Mouse (Mus musculus) erythroblast, adult 5-6 weeks (primary cell): ENCODE results near the gene Arid2. TPM values are rescaled to one million over a fixed set of nuclear protein-coding genes. Genes with fewer than 3 reads are reported as not detected.
"Not testable (repeated sequence)": the region's sequence is repeated elsewhere in the genome, so short reads cannot be mapped to it uniquely, and the experiment has no call there.

Experiments used
- ATAC-seq: replicated peaks from 2 replicates; pipeline ENCODE4 v1.8.0; 2016; ENCODE audit warnings: moderate number of reproducible peaks, mild to moderate bottlenecking, moderate TSS enrichment, inconsistent platforms; ENCODE audit not compliant: poor library complexity, low FRiP score, severe bottlenecking
- total RNA-seq, 2 experiments: library from RNA; stranded (forward) in 1 of 2; stranded (reverse) in 1 of 2; fragments of 150-400 nt in 1 of 2; fragments of 200-764, 138-1000 nt in 1 of 2; gene quantifications; 2 replicates each; pipeline versions ENCODE4 v1.2.3 to v1.2.4; 2015 to 2017; ENCODE audit warnings: low replicate concordance in 2 of 2

Gene Arid2
- total RNA-seq, 2 experiments from 2014 or later: 35.7 to 39.0 TPM

DNA sequence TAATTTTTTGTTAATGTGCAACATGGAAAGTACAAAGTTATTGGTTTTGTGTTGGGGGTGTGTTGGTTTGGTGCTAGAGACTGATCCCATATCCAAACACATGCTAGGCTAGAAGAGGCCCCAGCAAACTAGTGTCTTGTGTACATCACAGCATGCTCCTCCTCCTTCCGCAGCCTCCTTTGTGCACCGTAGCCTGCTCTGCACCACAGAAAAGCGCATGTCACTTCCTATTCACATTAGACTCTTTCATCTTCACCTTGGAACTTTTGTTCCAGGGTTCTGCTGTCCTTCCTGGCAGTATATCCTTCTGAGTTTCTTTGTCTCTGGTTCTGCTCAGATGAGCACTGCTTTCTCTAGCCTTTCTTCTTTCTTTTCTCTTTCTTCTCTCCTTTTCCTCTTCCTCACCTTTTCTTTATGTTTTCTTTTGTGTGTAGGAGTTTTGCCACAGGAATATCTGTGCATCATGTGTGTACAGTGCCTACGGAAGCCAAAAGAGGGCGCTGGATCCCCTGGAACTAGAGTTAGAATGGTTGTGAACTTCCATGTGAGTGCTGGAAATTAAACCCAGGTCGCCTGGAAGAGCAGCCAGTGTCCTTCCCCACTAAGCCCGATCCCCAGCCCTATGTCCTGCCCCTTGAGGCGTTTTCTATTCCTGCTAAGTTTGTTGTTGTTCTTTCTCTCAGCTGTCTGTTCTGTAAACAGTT is 109.5 kb downstream of the Arid2 start:
- no peak for ATAC-seq

DNA sequence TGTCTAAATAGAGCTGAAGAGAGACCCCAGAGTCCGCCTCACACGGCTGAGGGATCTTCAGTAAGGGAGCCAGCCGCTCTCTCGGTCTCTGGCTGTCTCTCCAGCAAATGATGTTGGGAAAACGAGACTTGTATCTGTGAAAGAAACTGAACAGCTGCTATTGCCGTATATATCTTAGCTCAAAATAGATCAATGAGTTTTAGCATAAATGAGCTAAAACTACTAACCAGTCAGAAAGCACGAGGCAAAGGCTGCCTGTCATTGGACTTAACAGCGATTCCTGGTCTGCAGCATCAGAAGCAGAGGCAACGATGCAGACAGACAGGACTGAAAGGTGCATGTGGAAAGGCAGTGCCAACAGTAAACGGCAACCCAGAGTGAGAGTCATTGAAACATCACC is 111.0 kb downstream of the Arid2 start:
- no peak for ATAC-seq

DNA sequence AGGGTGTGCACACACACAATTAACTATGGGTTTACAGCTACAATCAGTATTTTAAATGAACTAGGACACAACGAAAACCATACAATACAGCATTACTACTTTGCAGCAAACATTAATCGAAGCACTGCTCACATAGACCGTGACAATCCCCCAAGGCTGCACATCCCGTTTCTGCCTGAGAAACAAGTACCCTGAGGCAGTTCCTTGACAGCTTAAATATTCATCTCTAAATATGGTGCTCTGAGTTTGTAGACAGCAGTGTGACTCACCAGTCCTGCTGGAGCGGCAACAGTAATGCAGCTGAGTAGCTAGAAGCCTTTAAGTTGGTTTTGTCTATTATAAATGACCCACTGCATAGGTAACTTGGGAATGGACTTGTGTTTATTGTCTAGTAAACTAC is 118.2 kb downstream of the Arid2 start:
- no peak for ATAC-seq

DNA sequence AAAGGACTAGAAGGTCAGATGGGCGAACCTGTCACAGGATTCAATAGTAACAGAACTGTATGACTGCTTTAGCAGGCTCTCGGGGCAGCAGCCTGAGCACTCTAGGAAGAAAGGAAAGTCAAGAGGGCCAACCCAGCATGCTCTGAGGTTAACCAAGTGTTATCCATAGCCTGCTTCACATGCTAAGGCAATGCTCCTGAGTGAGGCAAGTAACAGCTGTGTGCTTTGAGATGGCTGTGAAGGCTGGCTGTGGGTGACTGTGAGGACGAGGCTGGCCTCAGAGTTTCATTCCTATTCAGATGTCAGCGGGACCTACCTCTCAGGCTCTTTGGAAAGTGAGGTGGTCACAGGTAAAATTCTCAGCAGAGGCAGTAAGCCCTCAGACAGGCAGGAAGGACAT is 118.9 kb downstream of the Arid2 start:
- ATAC-seq: no peak

DNA sequence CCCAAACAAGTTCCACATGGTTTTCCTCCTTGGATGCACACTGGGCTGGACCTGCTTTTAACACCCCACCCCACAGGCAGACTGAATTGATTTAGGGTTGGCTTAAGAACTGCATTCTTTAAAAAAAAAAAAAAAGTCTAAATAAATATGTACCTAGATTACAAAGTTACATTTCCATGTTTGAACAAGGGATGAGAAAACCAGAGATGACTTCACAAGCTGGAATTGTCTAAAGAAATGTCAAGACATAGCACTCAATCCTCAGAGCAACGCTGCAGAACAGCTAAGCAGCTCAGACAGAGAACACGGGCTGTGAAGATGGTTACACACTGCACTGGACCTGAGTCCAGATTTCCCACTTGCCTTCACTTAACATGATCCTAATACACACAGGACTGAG is 119.8 kb downstream of the Arid2 start:
- ATAC-seq: no peak

DNA sequence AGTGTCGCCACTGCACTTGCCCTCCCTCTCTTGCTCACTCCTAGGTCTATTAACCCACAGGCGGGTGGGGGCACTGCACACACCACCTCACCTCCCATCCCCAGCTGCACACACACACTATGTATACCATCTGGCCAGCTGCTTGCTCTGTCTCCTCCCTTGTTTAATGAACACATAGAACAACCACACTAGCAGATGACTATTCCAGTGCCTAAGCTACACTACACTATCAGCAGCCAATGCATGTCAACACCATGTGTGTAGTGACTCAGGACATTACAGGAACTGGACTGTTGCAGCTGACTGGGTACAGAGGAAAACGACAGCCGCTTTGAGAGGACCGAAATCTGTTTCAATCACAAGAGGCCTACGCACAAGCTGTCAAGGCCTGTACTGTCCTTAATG is 121.4 kb downstream of the Arid2 start:
- ATAC-seq: no peak

DNA sequence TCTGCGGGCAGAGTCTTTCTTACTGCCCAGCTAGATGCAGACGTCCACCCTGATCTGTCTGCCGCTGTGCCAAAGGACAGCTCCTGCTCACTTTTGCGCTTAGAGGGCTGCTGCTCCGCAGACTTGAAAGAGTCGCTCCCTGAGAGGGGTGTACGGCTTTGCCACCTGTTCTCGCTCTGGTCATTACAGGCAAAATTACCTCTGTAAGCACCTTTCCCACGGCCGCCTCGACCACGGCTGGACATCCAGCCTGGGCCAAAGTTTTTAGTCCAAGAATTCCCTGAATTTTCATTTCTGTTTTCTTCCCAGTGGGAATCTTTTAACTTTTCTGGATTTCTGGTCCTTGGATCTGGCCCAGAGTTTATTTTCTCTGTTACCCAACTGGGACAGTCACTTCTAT is 130.8 kb downstream of the Arid2 start:
- ATAC-seq: no peak

DNA sequence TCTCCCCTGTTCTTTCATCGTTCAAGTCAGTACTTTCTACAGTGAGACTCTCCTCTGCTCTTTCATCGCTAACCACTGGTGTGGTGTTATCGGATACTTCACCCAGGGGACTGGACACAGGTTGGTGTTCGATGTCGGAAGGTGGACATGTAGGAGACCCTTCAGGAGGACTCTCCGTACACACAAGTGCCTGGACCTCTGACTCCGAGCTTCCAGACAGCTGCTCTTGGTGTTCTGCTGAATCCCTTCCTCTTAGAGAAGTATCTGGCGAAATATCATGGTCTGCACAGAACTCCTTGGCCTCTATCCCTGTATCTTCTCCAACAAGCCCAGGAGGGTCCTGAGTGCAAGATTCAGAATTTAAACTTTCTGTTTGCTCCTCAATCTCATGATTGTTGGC is 132.6 kb downstream of the Arid2 start:
- ATAC-seq: no peak

DNA sequence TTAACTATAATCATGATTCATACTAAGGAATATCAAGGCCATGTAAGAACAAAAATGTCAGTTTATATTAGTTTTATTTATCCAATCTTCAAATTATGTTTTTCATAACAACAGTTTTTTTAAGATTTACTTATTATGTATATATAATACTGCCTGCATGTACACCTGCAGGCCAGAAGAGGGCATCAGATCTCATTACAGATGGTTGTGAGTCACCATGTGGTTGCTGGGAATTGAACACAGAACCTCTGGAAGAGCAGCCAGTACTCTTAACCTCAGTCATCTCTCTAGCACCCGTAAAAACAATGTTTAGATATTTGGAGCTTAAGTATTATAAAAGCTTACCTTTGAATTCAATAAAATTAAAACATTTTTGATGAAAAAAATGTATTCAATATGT is 146.9 kb downstream of the Arid2 start:
- no peak for ATAC-seq

DNA sequence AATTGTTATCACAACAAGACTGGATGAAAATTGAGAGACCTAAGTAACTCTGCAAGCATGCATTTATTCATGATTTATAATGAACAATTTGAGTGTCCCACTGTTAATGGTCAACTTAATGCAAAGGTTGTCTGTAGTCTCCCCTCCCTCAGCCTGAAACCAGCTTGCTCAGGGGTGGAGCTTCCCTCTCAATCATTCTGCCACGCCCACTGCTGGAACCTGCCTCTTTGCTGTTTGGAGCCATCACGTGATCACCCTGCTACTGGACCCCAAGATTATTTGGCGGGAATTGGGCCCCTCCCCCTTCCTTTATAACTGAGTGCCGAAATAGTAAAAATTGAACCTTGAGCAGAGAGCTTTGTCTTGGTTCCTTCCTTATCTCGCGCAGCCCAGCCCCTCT is 154.2 kb downstream of the Arid2 start:
- not testable (repeated sequence) for ATAC-seq

DNA sequence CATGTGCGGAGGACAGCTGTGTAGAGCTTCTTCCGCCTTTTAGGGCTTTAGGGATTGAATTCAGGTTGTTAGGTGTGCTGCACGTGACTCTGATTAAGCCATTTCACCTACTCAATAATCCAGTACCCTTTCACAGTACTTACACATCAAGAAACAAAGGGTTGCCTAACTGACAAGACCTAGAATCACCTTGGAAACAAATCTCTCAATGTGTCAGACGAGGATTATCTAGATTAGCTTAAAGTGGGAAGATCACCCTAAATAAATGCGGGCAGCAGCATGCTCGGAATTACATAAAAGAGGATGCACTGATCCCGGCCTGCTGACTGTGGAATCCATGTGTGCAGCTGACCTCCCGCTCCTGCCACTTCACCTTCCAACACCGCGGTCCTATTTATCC is 159.5 kb downstream of the Arid2 start:
- ATAC-seq: no peak

DNA sequence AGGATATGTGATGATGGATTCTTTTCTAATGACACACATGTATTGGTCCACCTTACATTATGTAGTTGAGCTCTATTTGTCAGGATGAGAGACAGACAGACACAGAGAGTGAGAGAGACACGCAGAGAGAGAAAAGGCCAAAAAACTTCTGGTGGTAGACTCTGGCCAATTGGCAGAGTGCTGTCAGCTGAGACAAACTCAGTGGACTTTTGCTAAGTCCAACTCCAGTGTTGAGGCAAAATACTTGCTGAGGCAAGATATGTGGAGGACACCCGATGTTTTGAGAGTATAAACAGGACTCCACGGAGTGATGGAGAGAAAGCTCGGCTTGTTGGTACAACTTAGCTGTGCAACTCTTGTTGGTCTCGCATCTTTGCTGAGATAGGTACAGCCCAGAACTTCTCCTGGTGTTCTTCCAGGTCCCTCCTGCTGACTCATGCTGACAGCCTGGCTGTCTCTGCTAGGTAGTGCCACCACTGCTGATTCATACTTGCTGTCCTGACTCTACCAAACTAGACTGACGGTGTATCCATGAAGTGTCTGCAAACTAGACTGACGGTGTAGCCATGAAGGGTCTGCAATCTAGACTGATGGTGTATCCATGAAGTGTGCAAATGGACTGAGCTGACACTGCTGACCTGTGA is 161.5 kb downstream of the Arid2 start:
- ATAC-seq: peak; percentile 95

DNA sequence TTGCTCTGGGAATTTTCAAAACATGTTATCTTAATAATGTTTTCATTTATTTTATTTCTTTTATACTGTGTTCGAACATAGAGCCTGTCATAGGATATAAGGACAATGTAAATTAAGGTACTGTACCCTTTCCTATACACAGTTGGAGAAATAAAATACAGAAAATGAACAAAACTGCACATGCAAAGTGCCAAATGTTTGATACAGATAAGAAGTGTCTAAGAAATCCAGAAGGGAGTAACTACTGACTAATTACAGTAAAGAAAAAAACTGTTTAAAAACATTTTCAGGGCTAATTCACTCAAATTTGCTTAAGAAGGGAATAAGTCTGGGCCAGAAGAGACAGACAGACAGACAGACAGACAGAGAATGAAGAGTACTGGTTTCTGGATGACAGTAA is 166.0 kb downstream of the Arid2 start:
- 0 out of 2 replicates have a peak, but pooled peaks have one; percentile 32 for ATAC-seq

Other genes with a start within 250 kb of the Arid2 start
- 42.6 and 44.4 TPM in 2 replicates for gene Scaf11, start 173.3 kb downstream of the Arid2 start, total RNA-seq (2015; ENCODE audit: low replicate concordance)
- 59.1 and 82.2 TPM in 2 replicates for gene Scaf11, start 173.3 kb downstream of the Arid2 start, total RNA-seq (2017; ENCODE audit: low replicate concordance)